Mouse (Mus musculus) forelimb bud, embryonic 11.5 days (tissue): Measurements from ENCODE around the gene Rsrc1.
A peak's percentile ranks its signal among the peaks of the same experiment; 100 is the strongest.

Experiments
- DNase-seq: peaks from one replicate; pipeline ENCODE4 v3.0.0-alpha.2; 2012; ENCODE audit warnings: low read depth, low spot score

Gene Rsrc1

DNA sequence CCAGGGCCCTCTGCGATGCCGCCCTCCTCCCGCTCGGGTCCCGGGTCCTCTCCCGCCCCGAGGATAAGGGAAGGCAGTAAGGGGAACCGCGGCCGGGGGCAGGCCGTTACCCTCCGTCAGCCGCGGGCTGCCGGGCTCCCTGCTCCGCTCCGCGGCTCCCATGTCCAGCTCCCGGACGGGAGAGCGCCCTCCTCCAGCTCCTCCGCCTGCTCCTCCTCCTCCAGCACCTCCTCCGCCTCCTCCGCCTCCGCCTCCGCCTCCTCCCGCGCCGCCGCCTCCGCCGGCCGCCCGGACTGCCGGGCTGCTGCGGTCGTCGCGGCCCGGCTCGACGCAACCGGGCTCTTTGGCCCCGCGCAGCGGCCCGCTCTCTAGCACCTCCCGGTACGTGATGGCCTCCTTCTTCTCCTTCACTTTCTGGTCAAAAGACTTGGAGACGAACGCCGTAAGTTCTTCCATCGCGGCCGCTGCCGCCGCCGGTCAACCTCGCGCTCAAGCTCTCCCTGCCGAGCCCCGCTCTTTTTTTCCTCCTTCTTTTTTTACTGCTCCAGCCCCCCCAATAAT, at the start of gene Rsrc1:
Gene Rsrc1, plus strand, starts transcription at position 290 of the 561 bp plus-strand sequence.
- DNase-seq = peak; percentile 54

DNA sequence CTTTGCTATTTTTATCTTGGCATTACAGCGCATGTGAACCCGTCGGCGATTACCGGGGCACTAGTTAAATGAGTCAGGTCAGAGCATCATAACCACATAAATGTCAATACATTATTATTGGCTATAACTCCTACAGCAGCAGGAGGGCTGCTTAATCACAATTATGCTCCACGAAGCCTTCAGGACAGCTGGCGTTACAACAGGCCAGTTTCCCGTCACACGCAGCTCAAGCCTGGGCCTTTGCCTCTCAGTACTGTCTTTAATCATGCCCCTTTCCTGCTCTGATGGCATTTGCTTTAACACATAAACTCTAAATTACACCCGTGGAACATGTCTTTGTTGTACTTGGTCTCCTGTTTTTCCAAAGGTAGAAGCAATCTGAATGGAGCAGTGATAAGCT, 41.5 kb upstream of the Rsrc1 start:
- DNase-seq = peak; percentile 70

DNA sequence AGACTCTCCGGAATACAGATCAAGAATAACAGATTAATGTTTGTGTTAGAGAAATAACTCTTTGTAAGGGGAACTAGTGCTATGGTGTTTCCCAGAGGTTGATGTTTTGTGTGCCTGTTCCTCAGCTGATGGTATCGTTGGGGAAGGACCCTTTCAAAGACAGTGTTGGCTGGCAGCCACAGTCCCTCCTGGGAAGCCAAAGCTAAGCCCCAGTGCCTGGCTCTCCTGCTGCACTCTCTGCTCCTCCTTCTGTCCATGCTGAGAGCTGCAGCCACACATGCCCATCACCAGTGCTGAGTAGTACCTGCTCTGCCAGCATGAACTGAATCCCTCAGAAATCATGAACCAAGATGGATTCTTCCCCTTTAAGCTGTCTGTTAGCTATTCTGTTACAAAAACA, 26.1 kb upstream of the Rsrc1 start:
- no peak for DNase-seq

DNA sequence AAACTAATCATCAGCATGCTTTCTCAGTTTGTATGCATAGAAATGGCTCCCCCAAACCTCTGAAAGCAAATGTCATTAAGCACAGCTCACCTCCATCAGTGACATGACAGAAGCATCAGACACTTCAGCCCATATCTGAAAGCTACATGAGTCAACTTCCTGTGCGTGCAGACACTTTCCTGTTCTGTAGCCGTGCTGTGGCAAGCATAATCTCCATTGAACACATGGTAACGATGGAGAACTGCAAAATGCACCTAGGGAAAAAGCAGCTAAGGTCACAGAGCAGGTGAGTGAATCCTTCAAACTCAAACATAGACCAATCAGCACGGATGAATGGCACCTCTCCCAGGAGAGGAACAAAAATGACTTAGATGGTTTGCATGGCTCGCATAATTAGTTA, 21.2 kb upstream of the Rsrc1 start:
- DNase-seq = peak; percentile 17

DNA sequence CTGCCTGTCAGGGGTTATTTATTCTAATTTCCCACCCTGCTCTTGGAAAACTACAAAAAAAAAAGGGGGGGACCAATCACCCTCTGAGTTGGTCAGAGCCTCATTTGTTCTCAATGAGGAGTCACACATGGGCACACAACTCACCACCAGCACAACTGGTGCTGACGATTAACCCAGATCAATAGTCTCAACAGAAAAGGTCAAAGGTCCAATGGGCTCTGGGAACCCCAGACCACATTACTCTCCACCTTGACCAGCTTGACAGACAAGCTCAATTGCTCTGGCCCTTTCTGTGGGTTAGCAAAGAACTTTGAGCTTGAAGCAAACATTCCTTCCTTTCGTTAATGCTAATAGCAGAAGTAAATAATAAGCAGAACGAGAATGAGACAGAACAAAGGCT, 16.3 kb upstream of the Rsrc1 start:
- no peak for DNase-seq

DNA sequence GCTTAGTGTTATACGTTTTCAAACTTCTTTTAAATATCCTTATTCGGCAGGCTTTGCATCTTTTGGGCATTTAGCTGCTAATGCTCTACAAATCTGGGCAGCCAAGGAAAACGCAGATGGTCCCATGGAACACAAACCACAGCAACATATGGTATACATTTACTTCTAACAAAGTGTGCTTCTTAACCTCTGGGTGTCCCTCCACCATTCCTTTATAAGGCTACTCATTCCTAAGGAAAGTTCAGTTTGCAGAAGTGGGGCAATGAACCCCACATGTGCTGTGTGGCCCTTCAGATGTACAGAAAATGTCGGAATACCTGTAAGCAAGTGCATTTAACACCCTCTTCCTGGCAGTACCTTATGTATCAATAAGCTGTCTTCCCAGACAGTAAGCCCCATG, 13.7 kb upstream of the Rsrc1 start:
- peak; percentile 72 for DNase-seq

DNA sequence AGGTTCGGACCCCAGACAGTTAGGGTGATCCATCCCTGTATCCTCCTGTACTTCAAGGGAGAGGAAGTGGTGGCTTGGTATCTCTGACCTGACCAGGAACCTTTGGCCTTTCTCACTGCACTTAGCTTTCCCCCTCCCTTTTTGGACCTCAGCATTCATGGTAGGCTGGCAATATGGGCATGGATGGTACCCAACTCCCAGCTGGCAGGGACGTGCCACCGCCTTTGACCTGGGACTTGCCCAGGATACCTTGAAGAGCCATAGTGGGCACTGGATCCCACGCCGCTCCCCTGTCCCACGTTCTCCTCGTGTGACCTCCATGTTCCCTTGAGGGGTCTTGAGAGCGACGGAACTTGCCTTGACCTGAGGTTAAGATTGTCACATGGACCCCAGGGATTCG, 10.9 kb upstream of the Rsrc1 start:
- peak; percentile 38 for DNase-seq

DNA sequence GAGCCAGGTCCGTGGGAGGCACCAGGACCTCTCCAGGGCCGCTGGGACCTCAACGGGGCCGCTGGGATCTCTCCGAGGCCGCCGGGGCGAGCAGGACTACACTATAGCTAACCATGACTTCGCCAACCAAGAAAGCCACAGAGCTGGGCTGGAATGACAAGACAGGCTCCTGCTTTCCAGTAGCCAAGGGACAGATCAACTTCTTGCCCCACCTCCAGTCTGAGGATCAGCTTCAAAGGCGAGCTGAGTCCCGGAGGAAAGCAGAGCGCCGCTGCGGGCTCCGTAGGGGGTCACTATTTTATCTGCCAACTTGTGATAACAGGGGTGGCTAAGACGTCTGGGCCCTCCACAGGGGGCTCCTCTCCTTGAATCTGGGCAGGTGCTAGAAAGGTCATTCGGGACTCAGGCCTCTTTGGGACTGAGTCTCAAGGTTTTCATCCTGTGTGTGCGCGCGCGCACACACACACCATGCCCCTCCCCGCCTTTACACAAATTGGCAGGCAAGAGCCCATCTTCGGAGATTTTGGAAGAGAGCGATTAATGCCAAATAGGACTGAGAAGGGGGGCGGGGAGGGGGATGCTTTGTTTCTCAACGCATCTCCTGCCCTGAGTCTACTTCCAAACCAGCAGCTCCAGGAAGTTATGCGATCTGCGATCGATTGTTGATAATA, 10.4 kb upstream of the Rsrc1 start:
- peak; percentile 44 for DNase-seq

DNA sequence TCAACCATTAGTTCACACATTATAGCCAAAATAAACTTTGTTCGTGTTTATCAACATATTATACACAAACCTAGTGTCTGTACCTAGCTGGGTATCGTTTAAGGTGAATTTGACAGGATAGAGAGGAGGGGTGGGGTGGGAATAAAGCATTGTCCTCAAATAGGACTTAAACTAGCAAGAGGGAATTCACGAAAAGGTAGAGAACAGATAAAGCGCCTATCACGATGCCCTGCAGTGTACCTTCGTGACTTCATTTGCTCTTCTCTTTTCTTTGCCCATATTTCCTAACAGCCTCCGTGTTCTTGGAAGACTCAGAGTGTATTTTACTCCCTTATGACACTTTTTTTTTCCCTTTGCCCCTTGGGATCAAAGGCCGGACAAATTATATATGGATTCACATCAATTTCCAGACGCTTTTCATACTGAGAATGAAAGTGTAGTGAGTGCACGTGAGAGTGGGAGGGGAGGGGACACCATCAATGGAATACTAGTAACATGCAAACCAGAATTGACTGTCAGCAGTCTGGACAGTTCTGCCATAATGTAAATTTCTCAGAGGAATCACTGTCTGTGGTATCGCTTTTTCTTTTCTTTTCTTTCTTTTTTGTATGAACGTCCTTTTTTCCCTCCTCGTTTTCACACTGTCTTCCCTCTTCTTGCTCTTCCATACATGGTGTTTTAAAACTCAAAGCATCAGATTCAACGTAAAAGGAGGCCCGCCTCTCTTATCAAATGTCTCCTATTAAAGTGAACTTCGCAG, 8.8 kb upstream of the Rsrc1 start:
- DNase-seq = no peak

DNA sequence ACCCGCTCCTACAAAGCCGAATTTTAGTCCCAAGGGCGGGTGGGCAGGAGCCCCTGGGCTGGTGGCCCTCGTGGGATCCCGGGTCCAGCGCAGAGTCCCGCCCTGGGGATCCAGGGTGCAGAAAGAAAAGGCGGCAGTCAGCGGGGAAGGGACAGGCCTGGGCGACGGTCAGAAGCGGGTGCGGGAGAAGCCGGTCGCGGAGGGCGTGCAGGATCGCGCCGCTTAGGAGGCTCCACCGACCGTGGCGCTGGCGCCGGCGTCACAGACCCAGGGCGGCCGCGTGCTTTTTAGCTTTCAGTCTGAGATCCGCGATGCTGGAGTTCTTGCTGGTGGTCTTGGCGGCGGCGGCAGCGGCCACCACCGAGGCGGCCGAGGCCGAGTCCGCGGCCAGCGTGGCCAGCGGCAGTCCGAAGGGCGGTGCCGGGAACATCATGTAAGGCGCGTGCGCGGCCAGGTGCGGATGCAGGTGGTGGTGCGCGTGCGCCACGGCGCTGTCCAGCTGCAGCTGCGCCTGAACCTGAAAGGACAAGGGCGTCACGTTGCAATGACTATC, 7.7 kb upstream of the Rsrc1 start:
- DNase-seq = peak; percentile 81

DNA sequence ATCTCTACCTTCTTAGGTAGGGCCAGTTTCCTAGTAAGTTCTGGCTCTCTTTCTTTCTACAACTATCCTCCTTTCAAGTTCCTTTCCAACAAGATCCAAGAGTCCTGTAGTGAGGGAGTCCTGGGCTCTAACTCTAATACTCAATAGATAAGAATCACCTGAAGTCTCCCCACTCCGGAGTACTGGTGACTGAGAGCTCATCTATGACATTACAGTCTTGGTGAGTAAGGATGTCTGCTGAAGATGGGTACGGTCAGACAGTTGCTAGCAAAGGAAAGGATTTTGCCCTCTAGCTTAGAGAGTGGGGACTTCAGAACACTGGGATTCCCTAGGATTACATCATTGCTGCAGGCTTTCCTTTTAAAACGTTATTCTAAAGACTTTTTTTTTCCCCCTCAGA, 6.7 kb upstream of the Rsrc1 start:
- DNase-seq = no peak

DNA sequence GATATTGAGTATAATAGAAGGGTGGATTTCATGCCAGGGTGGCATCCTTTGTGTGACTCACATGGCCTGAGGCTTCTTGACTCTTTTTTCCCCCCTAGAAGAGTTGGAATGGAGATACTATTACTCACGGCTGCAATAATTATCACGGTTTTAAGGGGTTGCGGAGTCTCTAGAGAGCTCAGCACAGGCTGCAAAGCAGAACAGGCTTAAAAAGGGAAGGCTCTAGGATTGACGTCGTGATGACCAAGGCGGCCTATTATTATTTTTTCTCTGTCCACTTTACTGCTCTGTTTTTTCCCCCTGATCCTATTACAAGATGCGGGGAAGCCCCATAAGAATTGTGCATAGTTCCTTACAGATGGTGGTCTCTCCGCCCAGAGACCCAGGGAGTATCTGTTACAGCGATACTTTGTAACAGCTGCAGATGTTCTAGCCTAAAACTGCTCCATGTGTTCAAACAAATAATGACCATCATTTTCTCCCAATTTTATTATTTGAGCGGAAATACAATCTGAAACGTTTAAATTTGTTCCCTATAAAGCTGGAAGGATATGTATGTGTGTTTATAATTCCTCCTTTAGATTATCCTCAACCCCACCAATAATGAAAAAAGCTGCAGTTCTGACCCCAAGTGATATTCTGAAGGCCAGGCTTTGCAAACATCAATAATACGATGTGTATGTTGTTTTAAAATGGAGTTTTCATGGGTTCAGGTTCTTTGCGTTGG, 4.1 kb upstream of the Rsrc1 start:
- DNase-seq = peak; percentile 55

DNA sequence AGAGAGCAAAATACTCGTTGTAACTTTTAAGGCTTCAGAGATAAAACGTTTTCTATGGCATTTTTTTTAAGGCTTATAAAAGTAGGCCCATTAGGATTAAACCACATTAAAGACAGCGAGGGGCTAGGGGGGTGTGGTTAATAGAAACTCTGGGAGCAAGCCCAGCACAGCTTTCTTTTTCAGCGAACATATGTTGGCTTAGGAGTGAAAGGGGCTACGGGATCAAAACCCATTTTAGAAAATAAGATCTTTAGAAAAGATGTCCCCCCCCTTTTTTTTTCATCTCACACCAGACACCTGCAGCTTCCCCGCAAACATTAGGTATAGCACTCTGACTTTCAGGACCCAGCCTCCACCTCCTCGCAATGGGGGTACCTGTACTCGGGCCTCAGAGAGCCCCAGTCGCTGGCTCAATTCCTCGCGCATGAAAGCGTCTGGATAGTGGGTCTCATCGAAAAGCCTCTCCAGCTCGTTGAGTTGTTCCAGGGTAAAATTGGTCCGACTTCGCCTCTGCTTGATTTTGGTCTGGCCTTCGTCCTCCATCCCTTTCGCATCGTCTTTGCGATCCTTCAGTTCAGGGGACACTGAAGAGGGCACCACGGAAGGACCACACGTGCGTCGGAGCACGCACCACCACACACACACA, 3.3 kb upstream of the Rsrc1 start:
- peak; percentile 31 for DNase-seq

DNA sequence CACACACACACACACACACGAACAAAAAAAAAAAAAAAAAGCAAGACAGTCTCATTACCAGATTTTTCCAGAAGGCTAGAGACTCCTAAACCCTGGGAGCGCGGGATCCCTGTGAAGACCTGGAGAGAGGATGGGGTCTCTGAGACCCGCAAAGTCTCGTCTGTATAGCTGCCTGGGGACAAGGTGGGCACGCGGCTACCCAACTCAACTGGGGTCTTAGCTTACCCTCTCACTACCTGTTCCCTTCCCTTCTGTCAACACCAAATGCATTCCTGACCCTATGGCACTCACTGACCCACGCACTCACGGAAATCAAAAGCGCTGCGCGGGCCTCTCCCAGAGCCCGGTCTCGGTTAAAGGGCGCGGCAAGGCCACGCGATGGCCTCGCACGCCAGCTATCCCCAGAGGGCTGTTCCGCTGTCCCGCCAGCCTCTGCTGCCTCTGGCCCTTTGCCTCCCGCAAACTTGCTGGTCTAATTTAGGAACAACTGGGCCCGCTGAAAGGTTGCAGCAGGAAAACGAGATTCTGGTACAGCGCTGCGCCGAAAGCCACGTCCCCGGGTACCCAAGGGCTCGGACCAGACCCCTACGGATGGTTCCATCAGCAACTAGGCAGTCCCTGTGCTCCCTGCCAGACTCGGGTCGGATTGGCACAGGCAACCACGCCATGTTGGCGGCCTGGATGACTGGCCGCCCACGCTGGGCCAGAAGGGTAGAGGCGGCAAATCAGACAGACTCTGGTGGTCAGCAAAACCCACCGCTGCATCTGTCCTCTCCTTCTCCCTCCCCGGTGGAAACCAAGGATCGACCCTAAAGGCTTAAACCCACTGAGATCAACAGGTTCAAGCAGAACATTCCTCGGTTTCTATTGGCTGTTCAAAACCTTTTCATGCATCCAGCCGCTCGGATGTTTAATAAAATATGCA, 2.5 kb upstream of the Rsrc1 start:
- peak; percentile 30 for DNase-seq

DNA sequence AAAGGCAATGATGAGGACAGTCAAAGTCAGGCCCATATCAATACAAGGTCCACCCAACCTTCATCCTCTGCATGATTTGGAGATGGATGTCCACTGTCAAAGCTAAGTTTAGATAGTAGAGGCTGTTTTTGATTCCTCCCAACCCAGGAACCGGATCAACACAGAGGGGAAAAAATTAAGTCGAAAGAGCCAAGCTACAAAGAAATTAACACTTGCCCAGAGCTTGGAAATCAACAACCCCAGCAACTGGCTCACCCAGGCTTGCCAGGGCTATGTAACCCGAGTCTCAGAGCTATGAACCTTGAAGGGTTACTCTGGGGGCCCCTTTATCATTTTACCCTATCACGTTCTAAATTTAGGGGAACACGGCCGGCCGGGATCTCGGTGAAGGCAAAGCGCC, 1.7 kb upstream of the Rsrc1 start:
- no peak for DNase-seq

DNA sequence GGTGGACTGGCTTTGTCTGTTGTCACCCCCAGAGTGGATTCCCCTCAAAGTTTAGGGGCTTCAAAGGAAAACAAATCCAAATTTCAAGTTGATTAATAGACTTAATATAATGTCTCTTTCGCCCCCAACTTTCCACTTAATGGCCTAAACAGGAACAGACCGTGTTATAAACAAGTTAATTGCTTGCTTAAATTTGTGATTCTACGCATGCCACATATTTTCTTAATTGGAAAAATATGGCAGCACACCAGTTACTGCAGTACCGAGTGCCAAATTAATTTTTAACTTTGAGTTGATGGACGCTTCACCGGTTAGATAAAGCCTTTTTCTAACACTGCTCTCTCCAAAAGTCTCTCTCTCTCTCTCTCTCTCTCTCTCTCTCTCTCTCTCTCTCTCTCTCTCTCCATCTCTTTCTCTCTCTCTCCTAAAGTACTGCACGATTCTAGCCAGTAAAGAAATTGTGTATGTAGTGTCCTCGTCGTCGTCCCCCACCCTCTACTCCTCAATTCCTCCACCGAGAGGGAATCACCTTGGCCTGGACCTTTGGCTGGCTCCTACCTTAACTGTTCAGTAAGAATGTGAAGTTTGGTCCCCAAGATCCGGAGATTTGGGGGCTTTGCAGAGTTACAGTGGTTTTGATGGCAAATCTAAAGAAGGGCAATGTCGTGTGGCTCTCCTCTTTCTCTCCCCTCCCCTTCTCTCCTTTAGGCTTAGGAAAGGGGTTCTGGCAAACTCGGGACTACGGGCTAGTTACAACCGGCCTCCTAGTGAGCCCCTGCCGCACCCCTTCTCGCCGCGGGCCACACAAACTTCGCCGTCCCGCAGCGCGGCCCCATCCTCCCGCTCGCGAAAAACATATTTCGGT, 847 bp upstream of the Rsrc1 start:
- DNase-seq = peak; percentile 33

DNA sequence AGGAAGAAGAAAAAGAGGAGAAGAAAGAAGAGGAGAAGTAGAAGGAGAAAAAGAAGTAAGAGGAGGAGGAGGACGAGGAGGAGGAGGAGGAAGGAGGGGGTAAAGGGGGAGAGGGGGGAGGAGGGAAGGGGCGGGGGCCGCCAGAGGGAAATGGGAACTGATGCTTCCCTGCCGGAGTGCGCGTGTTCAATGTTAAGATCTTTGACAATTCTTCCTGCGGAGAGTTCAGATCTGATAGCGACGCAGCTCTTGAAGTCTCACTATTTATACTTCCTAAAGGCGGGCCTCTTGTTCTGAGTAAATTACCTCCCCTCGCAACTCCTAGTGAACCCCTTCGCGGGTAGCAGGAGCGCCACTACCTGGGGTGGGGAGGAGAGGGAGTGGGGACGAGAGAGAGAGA, 516 bp downstream of the Rsrc1 start, which contains the start of gene Shox2:
Gene Shox2, minus strand, starts transcription at position 66 of the 400 bp plus-strand sequence.
- DNase-seq = peak; percentile 68

DNA sequence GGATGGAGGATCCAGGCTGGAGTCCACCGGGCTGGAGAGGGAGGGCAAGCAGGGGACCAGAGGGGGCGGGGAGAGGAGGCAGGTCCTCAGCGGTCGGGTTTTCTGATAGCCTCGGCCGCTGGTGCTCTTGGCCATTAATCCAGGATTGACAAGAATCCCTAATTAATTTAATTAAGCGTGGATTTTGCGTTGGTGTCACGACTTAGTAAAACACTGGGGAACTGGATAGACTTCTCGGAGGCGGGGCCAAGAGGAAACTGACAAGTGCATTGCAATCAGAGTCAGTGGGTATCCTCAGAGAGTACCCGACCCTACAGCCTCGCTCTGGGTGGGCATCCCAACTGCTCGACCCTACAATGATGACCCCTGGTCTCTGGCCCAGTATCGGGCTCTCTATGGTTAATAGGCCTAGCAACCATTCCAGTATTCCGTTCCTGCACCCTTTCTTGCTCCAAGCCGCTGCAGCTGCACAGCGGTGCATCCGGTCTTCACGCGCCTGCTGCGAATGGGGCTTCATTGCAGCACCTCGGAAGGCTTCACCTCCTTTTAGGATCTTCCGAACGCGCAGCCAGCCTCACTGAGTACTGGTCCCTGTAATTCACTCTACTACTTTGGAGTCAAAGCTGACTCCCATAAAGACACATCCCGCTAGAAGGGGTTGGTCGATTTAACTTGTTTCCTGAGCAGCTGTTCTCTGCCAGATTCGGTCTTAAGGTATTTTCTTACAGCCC, 1.2 kb downstream of the Rsrc1 start:
- peak; percentile 54 for DNase-seq

DNA sequence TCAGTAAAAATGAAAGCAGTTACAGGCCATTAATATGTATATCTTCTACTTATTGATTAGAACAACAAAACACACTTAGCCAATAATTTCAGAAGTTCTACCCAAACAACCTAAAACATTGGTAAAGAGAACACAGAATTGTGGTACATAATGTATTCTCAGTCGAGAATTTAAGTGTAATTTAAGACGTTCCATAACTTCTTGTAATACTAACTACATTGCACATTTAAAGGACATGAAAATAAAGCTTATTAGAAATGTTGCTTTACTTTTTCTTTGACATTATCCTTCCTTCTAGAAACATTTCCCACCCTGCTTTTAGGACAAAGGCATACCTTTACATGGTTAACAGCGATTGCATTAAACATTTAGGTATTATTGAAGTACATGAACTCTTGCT, 2.3 kb downstream of the Rsrc1 start:
- no peak for DNase-seq
